Comparison of ENCODE assay signal across 8 mouse cellular contexts in genomic region chr11:101645411-101646282, GRCm38 (mm10). TPM values are rescaled to one million over a fixed set of nuclear protein-coding genes. Genes with fewer than 3 reads are reported as not detected.
A peak's percentile ranks its signal among the peaks of the same experiment; 100 is the strongest.
DNase-seq lines count a peak whose midpoint lies in the region; ATAC-seq and TF ChIP-seq lines count a peak whose summit lies in the region.
"Not testable (repeated sequence)": the region's sequence is repeated elsewhere in the genome, so short reads cannot be mapped to it uniquely, and the experiment has no call there.

No protein-coding gene starts in this region.

- ATAC-seq in neural tube, embryonic 15.5 days (ENCODE audit: low FRiP score), result peak; percentile 84

- peak overlapping the region; percentile 52 for H3K4me2 ChIP-seq in neural tube, embryonic 15.5 days

- peak; percentile 76 for DNase-seq in cerebellum, adult 9-10 months
- DNase-seq in forelimb bud, embryonic 11.5 days (ENCODE audit: low read depth, low spot score), result peak; percentile 68
- DNase-seq in heart, postnatal 4 days, result peak; percentile 75
- DNase-seq in layer of hippocampus, adult 2 months (ENCODE audit: low spot score in 2 of 2), result peak in 1 of 2 experiments; percentile 52
- DNase-seq in lung, adult 2 months, result peak; percentile 69
- peak; percentile 77 for DNase-seq in telencephalon, adult 2 months (ENCODE audit: low read depth, low spot score)

- not testable (repeated sequence) for H3K36me3 ChIP-seq in ES-Bruce4 (ENCODE audit: control insufficient read depth, insufficient read depth, low read length, poor library complexity, severe bottlenecking); neural tube, embryonic 15.5 days

- H3K4me3 ChIP-seq in ES-Bruce4 (ENCODE audit: low read depth, low read length), result peak overlapping the region; percentile 62
- H3K4me3 ChIP-seq in layer of hippocampus, adult 2 months, result peak overlapping the region; percentile 50
- H3K4me3 ChIP-seq in lung, adult 2 months (replicated peaks; ENCODE audit: extremely low read depth, low read depth, low read length), result peak overlapping the region; percentile 40
- H3K4me3 ChIP-seq in neural tube, embryonic 15.5 days (replicated peaks), result peak overlapping the region; percentile 33

- not testable (repeated sequence) for H3K9me3 ChIP-seq in ES-Bruce4 (replicated peaks; ENCODE audit: control insufficient read depth, insufficient read depth, low read length, poor library complexity, severe bottlenecking); neural tube, embryonic 15.5 days (replicated peaks)

- H3K27me3 ChIP-seq in ES-Bruce4 (ENCODE audit: control insufficient read depth, insufficient read depth, low read length, poor library complexity, severe bottlenecking); neural tube, embryonic 15.5 days (replicated peaks): not testable (repeated sequence)

- peak; percentile 77 for TF ChIP-seq POLR2A in ES-Bruce4 (IDR thresholded peaks at IDR 0.05; ENCODE audit: insufficient read depth, low read length)
- peak; percentile 17; the same call in 1 of the 2 replicates for TF ChIP-seq POLR2A in lung, adult 2 months (IDR thresholded peaks at IDR 0.05; ENCODE audit: borderline replicate concordance, extremely low read depth, low read depth, low read length)

- not testable (repeated sequence) for H3K4me1 ChIP-seq in ES-Bruce4 (ENCODE audit: control insufficient read depth, insufficient read depth, low read length); lung, adult 2 months (ENCODE audit: control insufficient read depth, insufficient read depth, low read length); neural tube, embryonic 15.5 days

- not testable (repeated sequence) for TF ChIP-seq EP300 in ES-Bruce4 (IDR thresholded peaks at IDR 0.05; ENCODE audit: insufficient read depth, low read depth, low read length)

- not testable (repeated sequence) for H3K27ac ChIP-seq in ES-Bruce4 (ENCODE audit: insufficient read depth, low read length)
- H3K27ac ChIP-seq in layer of hippocampus, adult 2 months, result peak overlapping the region; percentile 99
- peak overlapping the region; percentile 95 for H3K27ac ChIP-seq in neural tube, embryonic 15.5 days (replicated peaks)

- TF ChIP-seq CTCF in ES-Bruce4 (IDR thresholded peaks at IDR 0.05; ENCODE audit: low read depth, low read length); layer of hippocampus, adult 2 months (conservative IDR thresholded peaks at IDR 0.05); lung, adult 2 months (IDR thresholded peaks at IDR 0.05; ENCODE audit: insufficient read depth, low read length): not testable (repeated sequence)

- H3K9ac ChIP-seq in ES-Bruce4 (ENCODE audit: low read depth, poor library complexity, severe bottlenecking), result peak overlapping the region; percentile 96
- H3K9ac ChIP-seq in neural tube, embryonic 15.5 days (replicated peaks), result peak overlapping the region; percentile 47

- WGBS in lung, adult 2 months, result under 1% methylated on average over 44 of the region's 56 CpGs
- under 1% methylated on average over 42 of the region's 56 CpGs for WGBS in neural tube, embryonic 15.5 days

RNA-seq across cellular contexts. Expression of gene Rdm1, which starts 18.7 kb away (rescaled TPM):
- polyA plus RNA-seq in ES-Bruce4 (2011; ENCODE audit: insufficient read depth, insufficient read length, low read depth, missing spikeins), result 57.4 and 64.0 TPM in 2 replicates
- total RNA-seq in heart, postnatal 4 days (2021), result 10 to 100 TPM; 29.2 to 35.0 TPM
- total RNA-seq in layer of hippocampus, adult 2 months (2021), result 1 to 10 TPM; 8.4 to 10.0 TPM
- 21.8 and 26.9 TPM in 2 replicates for polyA plus RNA-seq in lung, adult 2 months (2012; rRNA removed)
- 14.1 and 19.8 TPM in 2 replicates for polyA plus RNA-seq in neural tube, embryonic 15.5 days (2015; fragmentation: Nextera tagmentation; extraction: Ambion mirVana)

RNA-seq across cellular contexts. Expression of gene Arl4d, which starts 19.7 kb away (rescaled TPM):
- polyA plus RNA-seq in ES-Bruce4 (2011; ENCODE audit: insufficient read depth, insufficient read length, low read depth, missing spikeins), result 5.1 and 5.3 TPM in 2 replicates
- total RNA-seq in heart, postnatal 4 days (2021), result 10 to 100 TPM; 17.9 to 20.5 TPM
- total RNA-seq in layer of hippocampus, adult 2 months (2021), result 10 to 100 TPM; 10.6 to 16.0 TPM
- polyA plus RNA-seq in lung, adult 2 months (2012; rRNA removed), result 40.1 and 67.8 TPM in 2 replicates
- 8.1 and 9.1 TPM in 2 replicates for polyA plus RNA-seq in neural tube, embryonic 15.5 days (2015; fragmentation: Nextera tagmentation; extraction: Ambion mirVana)

RNA-seq across cellular contexts. Expression of gene Gm11634, which starts 46.6 kb away (rescaled TPM):
- not detected in 2 replicates for polyA plus RNA-seq in ES-Bruce4 (2011; ENCODE audit: insufficient read depth, insufficient read length, low read depth, missing spikeins)
- not detected for total RNA-seq in heart, postnatal 4 days (2021)
- not detected for total RNA-seq in layer of hippocampus, adult 2 months (2021)
- polyA plus RNA-seq in lung, adult 2 months (2012; rRNA removed), result not detected in 2 replicates
- polyA plus RNA-seq in neural tube, embryonic 15.5 days (2015; fragmentation: Nextera tagmentation; extraction: Ambion mirVana), result not detected in 2 replicates
